Mouse (Mus musculus) MEL (cell line): ENCODE measurements around the gene Ncan. TPM values are rescaled to one million over a fixed set of nuclear protein-coding genes. Genes with fewer than 3 reads are reported as not detected.

Source experiments
- DNase-seq: peaks from one replicate; pipeline ENCODE4 v3.0.0; 2011; ENCODE audit warnings: low read depth, low spot score
- H3K27ac ChIP-seq: 2 replicates; pipeline ENCODE4 v1.5.1; 2012; ENCODE audit warnings: low read depth, mild to moderate bottlenecking, control low read depth, low read length, moderate library complexity; ENCODE audit not compliant: control insufficient read depth
- H3K27me3 ChIP-seq, 2 experiments: fragments of 150-350 bp in 1 of 2; sonication (generic) in 1 of 2; 2 replicates each; pipeline ENCODE4 v1.6.1; 2012; ENCODE audit warnings: low read length in 2 of 2, mild to moderate bottlenecking in 2 of 2, improper control_type of control experiment in 1 of 2, moderate library complexity in 1 of 2; ENCODE audit not compliant: insufficient read depth in 2 of 2, control insufficient read depth in 1 of 2
- H3K36me3 ChIP-seq, 2 experiments: 2 replicates each; pipeline ENCODE4 v1.6.1; 2012 to 2014; ENCODE audit warnings: low read length in 2 of 2, improper control_type of control experiment in 1 of 2, inconsistent platforms in 1 of 2, mild to moderate bottlenecking in 1 of 2; ENCODE audit not compliant: insufficient read depth in 2 of 2, control insufficient read depth in 1 of 2
- H3K4me1 ChIP-seq, 2 experiments: fragments of 150-350 bp in 1 of 2; sonication (generic) in 1 of 2; 2 replicates each; pipeline ENCODE4 v1.6.1; 2012; ENCODE audit warnings: low read length in 2 of 2, improper control_type of control experiment in 1 of 2, mild to moderate bottlenecking in 1 of 2; ENCODE audit not compliant: insufficient read depth in 2 of 2, control insufficient read depth in 1 of 2
- H3K4me3 ChIP-seq, 2 experiments: fragments of 150-350 bp in 1 of 2; sonication (generic) in 1 of 2; 2 replicates each; pipeline ENCODE4 v1.5.1; 2012; ENCODE audit warnings: low read depth in 2 of 2, low read length in 2 of 2, mild to moderate bottlenecking in 2 of 2, moderate library complexity in 2 of 2, control low read depth in 1 of 2, improper control_type of control experiment in 1 of 2; ENCODE audit not compliant: control insufficient read depth in 1 of 2, insufficient read depth in 1 of 2
- H3K79me2 ChIP-seq: 2 replicates; pipeline ENCODE4 v1.6.1; 2012; ENCODE audit warnings: mild to moderate bottlenecking, low read length, moderate library complexity; ENCODE audit not compliant: control insufficient read depth, poor library complexity, insufficient read depth
- H3K9ac ChIP-seq: 2 replicates; pipeline ENCODE4 v1.6.1; 2012; ENCODE audit warnings: low read depth, mild to moderate bottlenecking, control low read depth, low read length, moderate library complexity; ENCODE audit not compliant: control insufficient read depth, poor library complexity, severe bottlenecking
- H3K9me3 ChIP-seq: fragments of 150-350 bp; sonication (generic); replicated peaks from 2 replicates; pipeline ENCODE4 v1.6.1; 2012; ENCODE audit warnings: mild to moderate bottlenecking, low read length, improper control_type of control experiment, moderate library complexity; ENCODE audit not compliant: insufficient read depth
- BHLHE40 ChIP-seq: IDR thresholded peaks from 2 replicates; pipeline ENCODE4 v1.6.1; 2012; ENCODE audit warnings: low read depth, mild to moderate bottlenecking, inconsistent platforms, low read length, improper control_type of control experiment, borderline replicate concordance
- CTCF ChIP-seq, 3 experiments: IDR thresholded peaks in 2 of 3; conservative IDR thresholded peaks in 1 of 3; 2 replicates each; pipeline ENCODE4 v1.5.1; 2011 to 2012; ENCODE audit warnings: low read length in 3 of 3, low read depth in 2 of 3, mild to moderate bottlenecking in 2 of 3, improper control_type of control experiment in 1 of 3, inconsistent platforms in 1 of 3, mixed read lengths in 1 of 3, moderate library complexity in 1 of 3; ENCODE audit not compliant: control insufficient read depth in 1 of 3, insufficient read depth in 1 of 3, poor library complexity in 1 of 3, severe bottlenecking in 1 of 3
- E2F4 ChIP-seq: IDR thresholded peaks from 2 replicates; pipeline ENCODE4 v1.6.1; 2011; ENCODE audit warnings: low read depth, low read length, improper control_type of control experiment, borderline replicate concordance
- EP300 ChIP-seq, 2 experiments: IDR thresholded peaks; 2 replicates each; pipeline ENCODE4 v1.6.1; 2011; ENCODE audit warnings: improper control_type of control experiment in 2 of 2, low read length in 2 of 2, low read depth in 1 of 2, mild to moderate bottlenecking in 1 of 2
- GATA1 ChIP-seq: IDR thresholded peaks from 2 replicates; pipeline ENCODE4 v1.6.1; 2011; ENCODE audit warnings: low read depth, low read length, improper control_type of control experiment
- JUND ChIP-seq: IDR thresholded peaks from 2 replicates; pipeline ENCODE4 v1.6.1; 2011; ENCODE audit warnings: low read depth, mild to moderate bottlenecking, improper control_type of control experiment, low read length
- KAT2A ChIP-seq: conservative IDR thresholded peaks from 2 replicates; pipeline ENCODE4 v1.6.1; 2012; ENCODE audit warnings: low read depth, low read length, improper control_type of control experiment, inconsistent platforms
- MAFK ChIP-seq: IDR thresholded peaks from 2 replicates; pipeline ENCODE4 v1.6.1; 2011; ENCODE audit warnings: low read depth, mild to moderate bottlenecking, low read length, improper control_type of control experiment, borderline replicate concordance
- MAX ChIP-seq: IDR thresholded peaks from 2 replicates; pipeline ENCODE4 v1.6.1; 2011; ENCODE audit warnings: low read length, improper control_type of control experiment
- MAZ ChIP-seq: IDR thresholded peaks from 2 replicates; pipeline ENCODE4 v1.6.1; 2012; ENCODE audit warnings: low read depth, mild to moderate bottlenecking, inconsistent platforms, low read length, improper control_type of control experiment
- MEF2A ChIP-seq: IDR thresholded peaks from 2 replicates; pipeline ENCODE4 v1.6.1; 2014; ENCODE audit warnings: low read depth, mild to moderate bottlenecking, inconsistent platforms, low read length, improper control_type of control experiment; ENCODE audit not compliant: poor library complexity, insufficient replicate concordance, severe bottlenecking; ENCODE audit errors: extremely low read depth
- MXI1 ChIP-seq: IDR thresholded peaks from 2 replicates; pipeline ENCODE4 v1.6.1; 2011; ENCODE audit warnings: mild to moderate bottlenecking, low read depth, low read length, improper control_type of control experiment
- MYB ChIP-seq: IDR thresholded peaks from 2 replicates; pipeline ENCODE4 v1.6.1; 2011; ENCODE audit warnings: mild to moderate bottlenecking, low read depth, low read length, improper control_type of control experiment
- NRF1 ChIP-seq: IDR thresholded peaks from 2 replicates; pipeline ENCODE4 v1.6.1; 2014; ENCODE audit warnings: low read depth, mild to moderate bottlenecking, inconsistent platforms, low read length, improper control_type of control experiment, moderate library complexity; ENCODE audit not compliant: poor library complexity, insufficient read depth, severe bottlenecking
- POLR2A ChIP-seq, 2 experiments: IDR thresholded peaks; 2 replicates each; pipeline ENCODE4 v1.6.1; 2011 to 2012; ENCODE audit warnings: low read length in 2 of 2, mild to moderate bottlenecking in 2 of 2, control low read depth in 1 of 2, improper control_type of control experiment in 1 of 2, low read depth in 1 of 2, moderate library complexity in 1 of 2; ENCODE audit not compliant: control insufficient read depth in 1 of 2, insufficient read depth in 1 of 2, poor library complexity in 1 of 2
- SIN3A ChIP-seq: IDR thresholded peaks from 2 replicates; pipeline ENCODE4 v1.6.1; 2012; ENCODE audit warnings: low read length, improper control_type of control experiment, inconsistent platforms
- SMC3 ChIP-seq: IDR thresholded peaks from 2 replicates; pipeline ENCODE4 v1.6.1; 2011; ENCODE audit warnings: low read depth, low read length, improper control_type of control experiment
- TBP ChIP-seq: IDR thresholded peaks from 2 replicates; pipeline ENCODE4 v1.8.0; 2011; ENCODE audit warnings: low read depth, low read length, improper control_type of control experiment
- TCF12 ChIP-seq: IDR thresholded peaks from 2 replicates; pipeline ENCODE4 v1.6.1; 2014; ENCODE audit warnings: low read depth, mild to moderate bottlenecking, inconsistent platforms, low read length, improper control_type of control experiment, moderate library complexity
- ZKSCAN1 ChIP-seq: IDR thresholded peaks from 2 replicates; pipeline ENCODE4 v1.6.1; 2012; ENCODE audit warnings: low read depth, mild to moderate bottlenecking, inconsistent platforms, low read length, improper control_type of control experiment, moderate library complexity
- ZMIZ1 ChIP-seq: IDR thresholded peaks from 2 replicates; pipeline ENCODE4 v1.6.1; 2012; ENCODE audit warnings: low read depth, mild to moderate bottlenecking, inconsistent platforms, low read length, improper control_type of control experiment, moderate library complexity
- ZNF384 ChIP-seq: IDR thresholded peaks from 2 replicates; pipeline ENCODE4 v1.6.1; 2012; ENCODE audit warnings: low read depth, mild to moderate bottlenecking, inconsistent platforms, low read length, improper control_type of control experiment
- polyA plus RNA-seq, 2 experiments: library from polyadenylated mRNA; stranded (reverse) in 1 of 2; unstranded in 1 of 2; fragments of >175 nt in 1 of 2; fragments of >200 nt in 1 of 2; gene quantifications; 2 replicates each; pipeline versions ENCODE4 v1.2.1 to v1.2.4; 2012; ENCODE audit warnings: low replicate concordance in 2 of 2, low read depth in 1 of 2; ENCODE audit not compliant: insufficient read length in 2 of 2, insufficient read depth in 1 of 2, missing spikeins in 1 of 2
- total RNA-seq: library from RNA; depleted of rRNA; stranded (reverse); fragments of 300-350 nt; gene quantifications from 2 replicates; pipeline ENCODE4 v1.2.3, GENCODE M21; 2012

Ncan gene
- total and polyA plus RNA-seq, 3 experiments: not detected

DNA sequence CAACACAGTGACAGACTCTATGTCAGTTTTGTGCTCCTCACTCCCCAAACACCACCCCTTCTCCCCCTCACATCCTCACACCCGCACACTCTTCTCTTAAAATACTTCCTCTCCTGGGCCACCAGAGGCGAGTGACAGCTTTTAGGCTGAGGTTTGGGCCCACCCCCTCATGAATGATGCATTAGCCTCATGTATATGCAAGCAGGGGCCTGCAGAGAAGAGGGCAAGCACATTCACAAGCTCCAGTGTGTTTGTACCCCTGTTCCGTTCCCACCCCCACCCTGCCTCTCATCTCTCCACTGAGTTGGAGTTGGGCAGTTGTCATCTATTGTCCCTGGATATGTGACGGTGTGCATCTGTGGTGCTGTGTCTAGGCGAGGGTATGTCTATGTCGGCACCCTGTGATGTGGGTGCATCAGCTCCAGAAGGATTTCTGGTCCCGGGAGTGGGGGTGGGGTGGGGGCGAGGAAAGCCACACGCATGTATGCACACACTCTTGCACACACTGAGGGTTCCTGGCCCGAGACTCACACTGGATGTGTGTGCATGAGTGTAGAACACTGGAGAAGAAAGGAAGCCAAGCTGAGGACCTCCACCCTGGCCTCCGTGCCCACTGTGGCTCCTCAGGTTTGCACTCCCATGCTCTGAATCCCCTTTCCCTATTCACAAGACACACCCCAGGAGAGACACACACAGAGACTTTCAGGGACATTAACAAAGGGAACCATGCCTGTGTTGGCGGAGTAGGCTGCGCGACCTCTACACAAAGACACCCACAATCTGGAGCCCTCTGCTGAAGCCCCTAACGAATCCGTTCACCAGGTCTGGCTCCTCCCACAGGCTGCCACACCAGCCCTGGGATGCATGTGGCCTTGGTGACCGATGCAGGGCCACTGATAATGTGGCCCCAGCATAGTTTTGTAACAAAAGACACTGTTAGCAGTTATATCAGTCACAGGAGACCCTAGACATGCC, 1.7 kb downstream of the Ncan start:
- Histone ChIP-seq H3K27me3 (0 out of 4 replicates have a peak, but pooled peaks cover 0 to 3% of the 10 kb centered on the region in 2 experiments), H3K36me3 (no peaks in the 10 kb centered on the region), H3K9me3 (no peaks in the 10 kb centered on the region), H3K27ac (no peak overlapping the region)
- peak; percentile 36 for DNase-seq
- TF ChIP-seq KAT2A (no peak), MAZ (no peak), ZKSCAN1 (no peak), E2F4 (no peak), SMC3 (no peak), MAX (no peak), POLR2A (IDR thresholded peaks at IDR 0.05; ENCODE audit: control insufficient read depth in 1 of 2, insufficient read depth in 1 of 2, low read depth in 1 of 2, low read length in 2 of 2, poor library complexity in 1 of 2) (no peak), ZNF384 (no peak), JUND (no peak), MEF2A (no peak)
- TF ChIP-seq, all 39 proteins: peak for 0
- H3K4me3 ChIP-seq: no peak overlapping the region
- no peak overlapping the region for H3K9ac ChIP-seq
- H3K4me1 ChIP-seq: no peaks in the 10 kb centered on the region
- H3K79me2 ChIP-seq: no peaks in the 10 kb centered on the region

GRCm38 (mm10) chr8:70117611-70118010, 3.1 kb downstream of the Ncan start:
- Histone ChIP-seq H3K27ac (no peak overlapping the region), H3K4me1 (no peaks in the 10 kb centered on the region), H3K9ac (no peak overlapping the region), H3K79me2 (no peaks in the 10 kb centered on the region), H3K9me3 (no peaks in the 10 kb centered on the region), H3K27me3 (0 out of 4 replicates have a peak, but pooled peaks cover 0 to 3% of the 10 kb centered on the region in 2 experiments), H3K36me3 (no peaks in the 10 kb centered on the region), H3K4me3 (no peak overlapping the region)
- TF ChIP-seq MAX (no peak), SIN3A (peak; percentile 89)
- peak; percentile 83 for DNase-seq

- H3K4me3 ChIP-seq: no peak overlapping the region
- no peaks in the 10 kb centered on the region for H3K79me2 ChIP-seq
- H3K4me1 ChIP-seq: no peaks in the 10 kb centered on the region
- no peak for DNase-seq
- H3K27me3 ChIP-seq: 0 out of 4 replicates have a peak, but pooled peaks cover 0 to 3% of the 10 kb centered on the region in 2 experiments
- H3K9ac ChIP-seq: no peak overlapping the region
- no peak overlapping the region for H3K27ac ChIP-seq
- TF ChIP-seq NRF1: no peak
- no peak for TF ChIP-seq SIN3A
- TF ChIP-seq TCF12: no peak
- no peak for TF ChIP-seq EP300 (IDR thresholded peaks at IDR 0.05; ENCODE audit: low read depth in 1 of 2, low read length in 2 of 2)
- no peak for TF ChIP-seq MXI1
- no peak for TF ChIP-seq MAZ
- TF ChIP-seq BHLHE40: no peak
- no peak for TF ChIP-seq CTCF (IDR thresholded peaks at IDR 0.05 in 2 of 3, conservative IDR thresholded peaks at IDR 0.05 in 1 of 3; ENCODE audit: control insufficient read depth in 1 of 3, insufficient read depth in 1 of 3, low read depth in 2 of 3, low read length in 3 of 3, poor library complexity in 1 of 3, severe bottlenecking in 1 of 3)
- no peak for TF ChIP-seq MAFK
- TF ChIP-seq ZMIZ1: no peak
- TF ChIP-seq MYB: no peak
- no peak for TF ChIP-seq GATA1
- no peak for TF ChIP-seq ZKSCAN1
- TF ChIP-seq SMC3: no peak
- TF ChIP-seq TBP: no peak
- H3K36me3 ChIP-seq: no peaks in the 10 kb centered on the region
- H3K9me3 ChIP-seq: no peaks in the 10 kb centered on the region
These were observed 5.8 kb downstream of the Ncan start for GRCm38 (mm10) chr8:70114892-70115291.
